Mouse (Mus musculus): ENCODE measurements at regions not wholly inside any gene's neighbourhood (a gene's known extent, or its start where the extent isn't known, plus 50 kb on each side); places are given as distances from the start of the nearest gene placed in this dataset.

DNA sequence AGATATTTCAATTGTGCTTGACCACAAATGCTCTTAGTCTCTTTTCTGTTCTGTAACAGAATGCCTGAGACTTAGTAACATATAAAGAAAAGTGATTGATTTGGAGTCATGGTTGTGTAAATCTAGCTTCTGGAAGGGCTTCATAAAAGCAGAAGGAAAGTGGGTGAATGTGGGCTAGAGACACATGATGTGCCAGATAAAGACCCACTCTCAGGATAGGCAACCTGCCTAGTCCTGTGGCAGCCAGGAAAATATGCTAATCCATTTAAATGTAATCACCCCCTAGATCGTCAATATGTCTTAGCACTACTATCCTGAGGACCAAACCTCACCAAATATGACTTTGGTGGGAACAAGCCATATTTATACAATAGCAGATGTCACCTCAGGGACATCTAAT, 601.8 kb upstream of the Tle4 start:
- Histone ChIP-seq H3K4me2 (no peak overlapping the region), H3K27me3 (no peaks in the 10 kb centered on the region), H3K36me3 (no peaks in the 10 kb centered on the region), H3K9ac (no peak overlapping the region), H3K27ac (no peak overlapping the region), H3K9me3 (no peaks in the 10 kb centered on the region), H3K4me1 (no peaks in the 10 kb centered on the region), H3K4me3 (no peak overlapping the region)
- 86% methylated on average over 1 of the region's 1 CpGs for WGBS
- ATAC-seq (ENCODE audit: insufficient number of reproducible peaks, insufficient read depth, low FRiP score, low TSS enrichment, low read depth), result no peak

DNA sequence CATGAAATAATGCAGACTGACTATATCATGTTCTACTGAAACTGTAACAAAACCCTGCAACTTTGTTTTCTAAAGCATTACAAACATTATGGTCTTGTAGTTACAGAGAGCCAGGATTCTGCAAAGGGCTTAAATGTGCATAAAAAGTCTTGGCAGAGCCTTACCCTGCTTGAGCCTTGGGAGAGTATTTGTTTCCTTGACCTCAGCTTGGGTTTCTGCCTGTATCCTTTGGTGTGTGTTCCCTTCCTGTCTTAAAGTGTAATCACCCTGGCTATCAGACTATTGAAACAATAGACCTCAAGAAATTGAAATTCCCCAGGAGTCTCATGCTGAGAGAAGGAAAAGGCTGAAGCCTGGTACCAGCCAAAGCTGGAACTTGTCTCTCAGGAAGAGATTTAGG, 577.4 kb upstream of the Tle4 start:
- peaks cover 3% of the 10 kb centered on the region for H3K9me3 ChIP-seq
- no peak for ATAC-seq (ENCODE audit: insufficient number of reproducible peaks, insufficient read depth, low FRiP score, low TSS enrichment, low read depth)
- H3K4me2 ChIP-seq, result no peak overlapping the region
- no peaks in the 10 kb centered on the region for H3K4me1 ChIP-seq
- H3K9ac ChIP-seq, result no peak overlapping the region
- no peak overlapping the region for H3K4me3 ChIP-seq
- H3K36me3 ChIP-seq, result no peaks in the 10 kb centered on the region
- H3K27me3 ChIP-seq, result no peaks in the 10 kb centered on the region
- no peak overlapping the region for H3K27ac ChIP-seq

DNA sequence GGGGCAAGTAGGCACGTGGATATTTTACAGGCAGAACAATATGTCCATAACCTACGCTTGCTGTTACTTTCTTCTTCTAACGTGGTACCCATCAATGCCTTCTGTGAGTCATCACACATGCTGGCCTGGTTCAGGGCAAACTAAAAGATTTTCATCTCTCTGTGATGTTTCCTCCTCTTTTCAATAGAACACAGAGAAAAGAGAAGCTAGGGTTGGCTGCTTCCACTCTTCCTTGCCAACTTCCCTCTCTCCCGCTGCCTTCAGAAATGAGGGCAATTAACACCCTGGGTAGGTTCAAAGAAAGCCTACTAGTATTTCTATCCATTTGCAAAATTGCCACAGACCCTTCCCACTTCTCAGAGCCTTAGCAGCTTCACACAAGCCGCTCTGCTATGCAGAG, 575.5 kb upstream of the Tle4 start:
- no peak overlapping the region for H3K4me2 ChIP-seq
- ATAC-seq (ENCODE audit: insufficient number of reproducible peaks, insufficient read depth, low FRiP score, low TSS enrichment, low read depth), result no peak
- 38% methylated on average over 5 of the region's 5 CpGs for WGBS
- no peaks in the 10 kb centered on the region for H3K4me1 ChIP-seq
- H3K4me3 ChIP-seq, result no peak overlapping the region
- peaks cover 3% of the 10 kb centered on the region for H3K9me3 ChIP-seq
- H3K27me3 ChIP-seq, result no peaks in the 10 kb centered on the region
- no peaks in the 10 kb centered on the region for H3K36me3 ChIP-seq
- no peak overlapping the region for H3K27ac ChIP-seq
- no peak overlapping the region for H3K9ac ChIP-seq

DNA sequence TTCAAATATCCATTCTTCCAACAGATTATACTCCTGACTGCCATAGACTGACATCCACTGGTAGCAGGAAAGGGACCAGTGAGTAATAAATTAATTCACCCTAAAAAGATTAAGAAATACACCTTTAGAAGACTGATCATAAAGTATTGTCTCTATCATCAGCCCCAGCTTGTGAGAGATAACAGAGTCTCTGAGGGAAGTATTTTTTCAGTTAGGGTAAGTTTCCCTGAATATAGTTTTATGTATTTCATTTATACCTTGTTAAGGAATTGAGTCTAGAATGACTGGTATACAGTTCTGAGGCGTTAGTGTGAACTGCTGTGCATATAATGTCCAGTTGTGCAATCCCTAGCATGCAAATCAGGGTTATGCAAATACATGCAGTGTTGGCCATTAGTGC, 569.3 kb upstream of the Tle4 start:
- Histone ChIP-seq H3K4me2 (no peak overlapping the region), H3K27me3 (no peaks in the 10 kb centered on the region), H3K36me3 (no peaks in the 10 kb centered on the region), H3K9ac (no peak overlapping the region), H3K4me3 (no peak overlapping the region), H3K9me3 (peaks cover 2% of the 10 kb centered on the region), H3K4me1 (no peaks in the 10 kb centered on the region), H3K27ac (no peak overlapping the region)
- 84% methylated on average over 1 of the region's 1 CpGs for WGBS
- ATAC-seq (ENCODE audit: insufficient number of reproducible peaks, insufficient read depth, low FRiP score, low TSS enrichment, low read depth), result no peak

DNA sequence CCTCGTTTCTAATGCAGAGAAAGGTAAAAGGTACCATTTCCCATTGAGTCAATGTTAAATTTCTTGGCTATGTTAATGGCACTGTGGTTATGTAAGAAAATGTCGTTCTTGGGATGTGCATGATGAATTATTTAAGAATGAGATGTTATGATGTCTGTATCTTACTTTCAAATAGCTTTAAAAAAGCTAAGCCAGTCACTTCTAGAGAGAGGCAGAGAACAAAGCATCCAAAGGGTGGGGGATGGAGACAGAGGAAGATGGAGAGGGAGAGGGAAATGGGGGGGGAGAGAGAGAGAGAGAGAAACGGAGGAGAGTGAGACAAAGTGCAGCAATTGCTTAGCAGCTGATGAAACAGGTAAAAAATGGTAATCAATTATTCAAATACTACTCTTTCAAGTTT, 562.8 kb upstream of the Tle4 start:
- no peak overlapping the region for H3K9ac ChIP-seq
- H3K4me2 ChIP-seq, result no peak overlapping the region
- H3K27me3 ChIP-seq, result no peaks in the 10 kb centered on the region
- no peaks in the 10 kb centered on the region for H3K9me3 ChIP-seq
- H3K27ac ChIP-seq, result no peak overlapping the region
- H3K4me1 ChIP-seq, result no peaks in the 10 kb centered on the region
- H3K4me3 ChIP-seq, result no peak overlapping the region
- no peaks in the 10 kb centered on the region for H3K36me3 ChIP-seq
- 58% methylated on average over 3 of the region's 3 CpGs for WGBS
- no peak for ATAC-seq (ENCODE audit: insufficient number of reproducible peaks, insufficient read depth, low FRiP score, low TSS enrichment, low read depth)

DNA sequence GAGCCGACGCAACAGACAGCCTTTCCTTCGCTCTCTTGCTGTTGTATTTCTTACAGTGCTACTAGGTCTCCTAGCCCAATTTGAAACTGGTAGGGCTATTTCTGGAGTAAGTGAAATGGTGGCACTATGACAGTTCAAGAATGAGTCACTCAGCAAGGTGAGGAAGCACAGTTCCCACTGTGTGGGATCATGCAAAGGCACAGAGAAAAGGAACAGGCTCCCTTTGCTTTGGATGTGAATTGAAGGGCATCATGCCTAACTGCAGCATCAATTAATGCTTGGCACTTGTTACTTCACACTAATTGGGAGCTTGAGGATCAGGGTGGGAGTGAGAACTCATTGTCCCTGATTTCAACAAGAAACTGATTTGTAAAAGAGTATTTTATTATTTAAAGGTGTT, 560.8 kb upstream of the Tle4 start:
- 88% methylated on average over 3 of the region's 3 CpGs for WGBS
- H3K9ac ChIP-seq, result no peak overlapping the region
- H3K4me1 ChIP-seq, result 0 out of 2 replicates have a peak, but pooled peaks cover 2% of the 10 kb centered on the region
- H3K4me3 ChIP-seq, result no peak overlapping the region
- no peaks in the 10 kb centered on the region for H3K9me3 ChIP-seq
- ATAC-seq (ENCODE audit: insufficient number of reproducible peaks, insufficient read depth, low FRiP score, low TSS enrichment, low read depth), result no peak
- H3K4me2 ChIP-seq, result no peak overlapping the region
- no peak overlapping the region for H3K27ac ChIP-seq
- H3K36me3 ChIP-seq, result no peaks in the 10 kb centered on the region
- H3K27me3 ChIP-seq, result no peaks in the 10 kb centered on the region

DNA sequence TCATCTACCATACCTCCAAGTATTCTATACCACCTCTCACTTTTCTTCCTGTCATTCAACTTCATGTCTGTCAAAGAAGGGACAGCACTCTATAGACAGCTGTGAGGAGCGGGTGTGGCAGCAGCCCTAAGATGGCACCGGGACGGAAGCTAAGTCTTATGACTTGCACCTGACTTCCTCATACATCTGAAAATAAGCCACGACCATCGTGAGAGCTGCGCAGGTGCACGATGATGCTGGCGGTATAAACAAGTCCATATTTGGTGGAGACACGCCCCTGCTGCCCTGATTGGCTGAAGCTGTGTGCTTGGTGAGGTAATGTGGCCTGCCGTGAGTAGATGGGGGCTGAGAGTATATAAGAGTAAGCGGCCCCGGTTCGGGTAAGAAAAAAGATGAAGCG, 560.3 kb upstream of the Tle4 start:
- H3K9me3 ChIP-seq, result no peaks in the 10 kb centered on the region
- 87% methylated on average over 14 of the region's 14 CpGs for WGBS
- H3K36me3 ChIP-seq, result no peaks in the 10 kb centered on the region
- no peak for ATAC-seq (ENCODE audit: insufficient number of reproducible peaks, insufficient read depth, low FRiP score, low TSS enrichment, low read depth)
- 0 out of 2 replicates have a peak, but pooled peaks cover 2% of the 10 kb centered on the region for H3K4me1 ChIP-seq
- no peak overlapping the region for H3K27ac ChIP-seq
- no peak overlapping the region for H3K9ac ChIP-seq
- no peak overlapping the region for H3K4me2 ChIP-seq
- H3K27me3 ChIP-seq, result no peaks in the 10 kb centered on the region
- no peak overlapping the region for H3K4me3 ChIP-seq

DNA sequence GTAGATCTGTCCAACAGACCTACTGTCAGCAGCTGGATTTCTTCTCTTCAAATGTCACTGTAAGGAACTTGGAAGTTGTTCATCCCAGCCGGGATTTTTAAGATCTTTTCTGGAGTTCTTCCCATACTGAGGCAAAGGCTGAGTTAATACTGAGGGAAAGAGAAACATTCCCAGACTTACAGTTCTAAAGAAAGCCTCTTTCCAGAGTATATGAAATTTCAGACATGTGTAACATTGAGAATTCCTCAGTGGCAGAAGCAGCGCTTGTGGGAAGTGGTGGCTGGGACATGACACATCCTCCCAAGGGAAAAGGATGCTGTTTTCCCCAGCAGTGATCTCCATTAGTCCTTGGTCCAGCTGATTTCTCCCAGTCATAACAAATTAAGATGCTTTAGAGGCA, 556.8 kb upstream of the Tle4 start:
- Histone ChIP-seq H3K27me3 (no peaks in the 10 kb centered on the region), H3K36me3 (no peaks in the 10 kb centered on the region), H3K4me1 (0 out of 2 replicates have a peak, but pooled peaks cover 2% of the 10 kb centered on the region), H3K4me2 (no peak overlapping the region), H3K9me3 (no peaks in the 10 kb centered on the region), H3K4me3 (no peak overlapping the region), H3K9ac (no peak overlapping the region), H3K27ac (no peak overlapping the region)
- ATAC-seq (ENCODE audit: insufficient number of reproducible peaks, insufficient read depth, low FRiP score, low TSS enrichment, low read depth), result no peak
- WGBS, result 49% methylated on average over 2 of the region's 2 CpGs

DNA sequence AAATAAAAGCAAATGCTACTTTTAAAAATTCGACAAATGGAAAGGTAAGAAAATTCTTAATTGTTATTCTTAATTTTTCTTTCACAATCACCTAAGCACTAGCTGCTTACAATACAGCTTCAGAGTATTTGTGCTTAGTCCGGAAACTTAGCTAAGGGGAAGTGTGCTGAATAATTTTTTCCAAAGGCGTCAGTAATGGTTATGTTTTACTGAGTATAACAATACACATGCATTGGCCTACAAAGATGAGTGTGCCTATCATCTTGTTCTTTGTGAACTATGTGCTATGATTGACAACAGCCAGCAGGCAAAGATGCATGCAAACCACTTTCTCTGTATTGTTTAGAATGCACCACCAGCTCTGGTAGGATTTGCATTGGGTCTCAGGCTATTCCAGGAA, 548.5 kb upstream of the Tle4 start:
- Histone ChIP-seq H3K4me2 (no peak overlapping the region), H3K27ac (no peak overlapping the region), H3K9ac (no peak overlapping the region), H3K4me1 (no peaks in the 10 kb centered on the region), H3K27me3 (no peaks in the 10 kb centered on the region), H3K4me3 (no peak overlapping the region), H3K9me3 (no peaks in the 10 kb centered on the region), H3K36me3 (no peaks in the 10 kb centered on the region)
- no peak for ATAC-seq (ENCODE audit: insufficient number of reproducible peaks, insufficient read depth, low FRiP score, low TSS enrichment, low read depth)
- 83% methylated on average over 3 of the region's 3 CpGs for WGBS

DNA sequence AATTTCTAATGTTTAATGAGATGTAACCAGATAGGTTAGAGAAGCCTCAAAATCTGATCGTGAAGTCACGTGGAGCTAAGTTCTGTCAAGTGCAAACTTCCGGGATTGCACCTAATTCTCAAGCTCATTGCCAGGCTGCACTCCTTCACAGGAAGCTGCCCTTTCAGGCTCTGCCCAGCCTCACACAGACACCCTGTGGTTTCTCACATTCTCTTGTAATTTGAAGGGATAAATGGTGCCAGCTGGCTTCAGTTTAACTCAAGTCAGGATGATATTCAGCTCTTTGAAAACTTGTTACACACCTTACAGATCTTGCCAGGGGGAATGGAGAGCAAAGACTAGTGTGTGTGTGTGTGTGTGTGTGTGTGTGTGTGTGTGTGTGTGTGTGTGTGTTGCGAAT, 529.3 kb upstream of the Tle4 start:
- WGBS, result 35% methylated on average over 4 of the region's 4 CpGs
- Histone ChIP-seq H3K27ac (no peak overlapping the region), H3K4me1 (0 out of 2 replicates have a peak, but pooled peaks cover 3% of the 10 kb centered on the region), H3K9ac (no peak overlapping the region), H3K4me3 (no peak overlapping the region), H3K27me3 (no peaks in the 10 kb centered on the region), H3K36me3 (no peaks in the 10 kb centered on the region), H3K9me3 (no peaks in the 10 kb centered on the region), H3K4me2 (no peak overlapping the region)
- no peak for ATAC-seq (ENCODE audit: insufficient number of reproducible peaks, insufficient read depth, low FRiP score, low TSS enrichment, low read depth)

DNA sequence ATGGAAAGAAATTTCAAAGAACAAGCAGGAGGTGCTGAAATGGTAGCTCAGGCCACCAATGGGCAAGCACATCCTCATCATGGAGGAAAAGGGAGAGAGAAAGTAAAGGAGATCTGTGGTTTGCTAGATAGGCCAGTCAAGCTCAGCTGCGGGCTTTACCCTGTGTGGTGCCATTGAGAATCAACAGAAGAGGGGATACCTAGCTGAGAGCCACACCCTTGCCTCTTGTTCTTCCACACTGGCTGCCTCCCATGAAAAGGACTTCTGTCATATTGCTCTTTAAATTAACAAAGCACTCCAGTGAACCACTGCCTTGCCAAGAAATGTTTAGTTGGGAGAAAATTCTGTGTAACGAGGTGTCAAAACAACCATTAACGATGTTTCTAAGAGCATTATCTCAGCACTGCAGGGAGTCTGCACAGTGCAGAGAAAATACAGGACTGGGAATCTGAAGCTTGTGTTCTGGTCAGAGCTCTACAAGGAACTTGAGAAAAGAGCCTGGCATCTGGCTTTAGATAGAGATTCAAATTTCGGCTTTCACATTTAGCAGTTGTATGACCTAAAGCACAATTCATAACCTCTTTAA, 510.7 kb upstream of the Tle4 start:
- Histone ChIP-seq H3K4me2 (no peak overlapping the region), H3K4me3 (no peak overlapping the region), H3K27me3 (no peaks in the 10 kb centered on the region), H3K4me1 (no peaks in the 10 kb centered on the region), H3K9ac (no peak overlapping the region), H3K9me3 (no peaks in the 10 kb centered on the region), H3K36me3 (no peaks in the 10 kb centered on the region), H3K27ac (no peak overlapping the region)
- ATAC-seq (ENCODE audit: insufficient number of reproducible peaks, insufficient read depth, low FRiP score, low TSS enrichment, low read depth), result no peak
- WGBS, result 73% methylated on average over 4 of the region's 4 CpGs

DNA sequence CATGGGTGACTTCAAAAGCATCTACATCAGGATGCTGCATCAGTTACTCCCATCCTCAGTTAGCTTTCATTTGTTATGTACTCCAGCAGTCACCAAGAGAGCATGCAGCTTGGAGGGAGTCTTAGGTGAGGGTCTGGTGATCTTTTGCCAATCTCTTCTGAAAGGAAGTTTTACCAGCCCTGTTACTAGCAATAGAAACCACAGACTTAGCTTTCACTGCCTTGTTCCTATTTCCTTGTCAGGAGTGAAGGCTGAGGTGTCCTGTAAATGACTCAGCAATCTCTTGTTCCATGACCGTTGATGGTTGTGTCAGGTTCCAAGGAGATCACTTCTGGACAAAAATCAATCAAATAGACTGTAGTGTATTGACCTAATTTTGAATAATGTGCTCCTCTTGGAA, 497.2 kb upstream of the Tle4 start:
- no peak overlapping the region for H3K27ac ChIP-seq
- no peak for ATAC-seq (ENCODE audit: insufficient number of reproducible peaks, insufficient read depth, low FRiP score, low TSS enrichment, low read depth)
- H3K4me2 ChIP-seq, result no peak overlapping the region
- H3K9ac ChIP-seq, result no peak overlapping the region
- H3K36me3 ChIP-seq, result no peaks in the 10 kb centered on the region
- no peaks in the 10 kb centered on the region for H3K9me3 ChIP-seq
- 0 out of 2 replicates have a peak, but pooled peaks cover 4% of the 10 kb centered on the region for H3K27me3 ChIP-seq
- no peaks in the 10 kb centered on the region for H3K4me1 ChIP-seq
- 78% methylated on average over 1 of the region's 1 CpGs for WGBS
- H3K4me3 ChIP-seq, result no peak overlapping the region

DNA sequence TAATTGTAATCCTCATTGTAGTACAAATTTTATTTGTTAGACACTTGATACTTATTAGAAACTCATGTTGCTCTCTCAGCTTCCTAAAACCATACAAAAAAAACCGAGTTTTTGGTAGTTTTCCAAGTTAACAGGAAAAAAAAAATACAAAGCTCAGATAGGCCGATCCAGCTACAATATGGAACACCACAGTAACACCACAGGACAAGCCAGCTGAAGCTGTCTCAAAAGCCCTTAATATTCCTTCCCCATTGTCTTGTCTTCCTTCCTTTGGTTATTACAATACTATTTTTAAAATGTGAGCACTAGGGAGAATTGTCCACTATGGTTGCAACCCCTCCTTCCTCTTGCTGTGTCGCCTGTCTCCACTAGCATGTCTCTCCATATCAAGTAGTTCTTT, 495.7 kb upstream of the Tle4 start:
- Histone ChIP-seq H3K36me3 (no peaks in the 10 kb centered on the region), H3K9me3 (no peaks in the 10 kb centered on the region), H3K4me3 (no peak overlapping the region), H3K4me1 (no peaks in the 10 kb centered on the region), H3K27ac (no peak overlapping the region), H3K27me3 (0 out of 2 replicates have a peak, but pooled peaks cover 4% of the 10 kb centered on the region), H3K4me2 (no peak overlapping the region), H3K9ac (no peak overlapping the region)
- WGBS, result 54% methylated on average over 3 of the region's 3 CpGs
- no peak for ATAC-seq (ENCODE audit: insufficient number of reproducible peaks, insufficient read depth, low FRiP score, low TSS enrichment, low read depth)
